Mouse (Mus musculus): ENCODE measurements around the gene Disp2.

The Disp2 gene

DNA sequence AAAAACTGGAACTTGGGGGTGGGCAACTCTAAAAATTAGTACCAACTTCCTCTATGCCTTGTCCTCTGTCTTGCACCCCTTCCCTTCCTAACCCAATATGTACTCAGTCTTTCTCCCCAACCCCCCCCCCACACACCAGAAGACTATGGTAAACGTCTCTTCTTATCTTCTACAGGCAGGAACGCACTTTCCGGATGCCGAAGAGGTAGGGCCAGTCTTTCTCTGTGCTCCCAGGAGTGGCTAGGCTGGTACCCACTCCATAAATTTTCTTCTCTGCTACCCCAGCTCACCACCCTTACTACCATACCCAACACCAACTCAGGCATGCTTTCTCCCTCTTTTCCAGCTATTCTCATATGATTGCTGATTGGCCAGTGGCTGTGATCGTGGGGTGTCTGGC is 7.0 kb downstream of the Disp2 start:
- no peak for DNase-seq (ENCODE audit: low spot score in 2 of 2)

DNA sequence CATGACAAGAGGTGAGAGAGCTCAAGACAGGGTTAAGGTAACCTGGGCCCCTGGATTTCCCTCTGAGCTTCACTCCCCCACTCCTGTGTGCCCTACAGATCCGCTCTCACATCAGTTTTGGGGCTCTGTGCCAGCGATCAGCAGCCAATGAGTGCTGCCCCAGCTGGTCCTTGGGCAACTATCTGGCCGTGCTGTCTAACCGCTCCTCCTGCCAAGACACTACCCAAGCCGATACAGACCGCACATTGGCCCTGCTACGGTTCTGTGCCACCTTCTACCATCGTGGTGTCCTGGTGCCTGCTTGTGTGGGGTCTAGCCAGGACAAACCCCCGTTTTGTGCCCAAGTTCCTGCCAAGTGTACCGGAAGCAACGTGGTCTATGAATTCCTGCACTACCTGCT is 10.0 kb downstream of the Disp2 start:
- DNase-seq (ENCODE audit: low spot score in 2 of 2) = no peak

DNA sequence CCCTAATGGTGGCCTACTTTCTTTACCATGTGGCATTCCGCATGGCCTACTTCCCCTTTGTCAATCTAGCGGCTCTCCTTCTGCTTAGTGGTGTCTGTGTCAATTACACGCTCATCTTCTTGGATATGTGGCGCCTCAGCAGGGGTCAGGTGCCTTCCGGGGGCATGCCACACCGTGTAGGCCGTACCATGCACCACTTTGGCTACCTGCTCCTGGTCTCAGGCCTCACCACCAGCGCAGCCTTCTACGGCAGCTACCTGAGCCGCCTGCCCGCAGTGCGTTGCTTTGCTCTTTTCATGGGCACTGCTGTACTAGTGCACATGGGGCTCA is 10.7 kb downstream of the Disp2 start:
- DNase-seq (ENCODE audit: low spot score in 2 of 2) = no peak

DNA sequence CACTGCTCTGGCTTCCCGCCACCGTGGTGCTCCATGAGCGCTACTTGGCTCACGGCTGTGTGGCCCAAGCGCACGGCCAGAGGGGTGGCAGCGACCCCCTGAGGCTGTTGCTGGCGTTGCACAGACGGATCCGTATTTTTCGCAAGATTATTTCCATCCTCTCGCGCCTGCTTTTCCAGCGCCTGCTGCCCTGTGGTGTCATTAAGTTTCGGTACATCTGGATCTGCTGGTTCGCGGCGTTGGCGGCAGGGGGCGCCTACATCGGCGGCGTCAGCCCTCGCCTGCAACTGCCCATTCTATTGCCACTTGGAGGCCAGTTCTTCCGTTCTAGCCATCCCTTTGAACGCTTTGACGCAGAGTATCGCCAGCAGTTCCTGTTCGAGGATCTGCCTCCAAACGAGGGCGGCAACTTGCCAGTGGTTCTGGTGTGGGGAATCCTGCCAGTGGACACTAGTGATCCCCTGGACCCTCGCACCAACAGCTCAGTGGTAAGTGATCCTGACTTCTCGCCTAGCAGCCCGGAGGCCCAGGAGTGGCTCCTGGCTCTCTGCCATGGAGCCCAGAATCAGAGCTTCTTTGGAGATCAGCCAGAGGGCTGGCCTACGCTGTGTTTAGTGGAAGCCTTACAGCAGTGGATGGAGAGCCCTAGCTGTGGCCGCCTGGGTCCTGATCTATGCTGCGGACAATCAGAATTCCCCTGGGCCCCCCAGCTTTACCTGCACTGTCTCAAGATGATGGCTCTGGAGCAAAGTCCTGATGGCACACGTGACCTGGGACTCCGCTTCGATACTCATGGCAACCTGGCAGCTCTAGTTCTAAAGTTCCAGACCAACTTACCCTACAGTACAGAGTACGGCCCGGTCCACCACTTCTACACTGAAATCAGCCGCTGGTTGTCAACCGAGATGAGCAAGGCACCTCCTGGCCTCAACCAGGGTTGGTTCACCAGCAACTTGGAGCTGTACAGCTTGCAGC is 11.3 kb downstream of the Disp2 start:
- peak in 1 of 2 experiments; percentile 50 for DNase-seq (ENCODE audit: low spot score in 2 of 2)

DNA sequence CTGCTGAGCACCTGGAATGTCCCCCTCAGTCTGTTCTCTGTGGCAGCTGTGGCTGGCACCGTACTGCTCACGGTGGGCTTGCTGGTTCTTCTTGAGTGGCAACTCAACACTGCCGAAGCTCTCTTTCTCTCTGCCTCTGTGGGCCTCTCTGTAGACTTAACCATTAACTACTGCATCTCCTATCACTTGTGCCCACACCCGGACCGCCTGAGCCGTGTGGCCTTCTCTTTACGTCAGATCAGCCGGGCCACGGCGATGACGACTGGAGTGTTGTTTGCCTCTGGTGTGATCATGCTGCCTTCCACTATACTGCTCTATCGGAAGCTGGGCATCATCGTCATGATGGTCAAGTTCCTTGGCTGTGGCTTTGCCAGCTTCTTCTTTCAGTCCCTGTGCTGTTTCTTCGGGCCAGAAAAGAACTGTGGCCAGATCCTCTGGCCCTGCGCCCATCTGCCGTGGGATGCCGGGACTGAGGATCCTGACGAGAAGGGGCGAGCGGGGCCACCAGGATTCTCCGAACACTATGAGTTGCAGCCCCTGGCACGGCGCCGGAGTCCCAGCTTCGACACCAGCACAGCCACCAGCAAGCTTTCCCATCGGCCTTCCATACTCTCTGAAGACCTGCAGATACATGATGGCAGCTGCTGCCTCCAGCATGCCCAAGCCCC is 12.2 kb downstream of the Disp2 start:
- DNase-seq (ENCODE audit: low spot score in 2 of 2) = no peak

DNA sequence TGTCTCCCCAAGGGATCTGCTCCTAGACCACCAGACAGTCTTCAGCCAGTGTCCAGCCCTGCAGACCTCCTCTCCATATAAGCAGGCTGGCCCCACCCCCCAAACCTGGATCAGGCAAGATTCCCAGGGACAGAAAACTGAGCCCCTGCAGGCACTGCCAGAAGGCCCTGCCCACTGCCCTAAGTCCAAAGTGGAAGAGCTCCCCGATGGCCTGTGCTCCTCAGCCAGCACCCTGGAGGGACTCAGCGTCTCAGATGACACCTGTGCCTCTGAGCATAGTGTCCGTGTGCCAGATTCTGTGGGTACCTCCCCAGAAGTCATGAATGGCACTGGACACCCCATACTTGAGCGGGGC is 12.7 kb downstream of the Disp2 start:
- DNase-seq (ENCODE audit: low spot score in 2 of 2) = no peak

DNA sequence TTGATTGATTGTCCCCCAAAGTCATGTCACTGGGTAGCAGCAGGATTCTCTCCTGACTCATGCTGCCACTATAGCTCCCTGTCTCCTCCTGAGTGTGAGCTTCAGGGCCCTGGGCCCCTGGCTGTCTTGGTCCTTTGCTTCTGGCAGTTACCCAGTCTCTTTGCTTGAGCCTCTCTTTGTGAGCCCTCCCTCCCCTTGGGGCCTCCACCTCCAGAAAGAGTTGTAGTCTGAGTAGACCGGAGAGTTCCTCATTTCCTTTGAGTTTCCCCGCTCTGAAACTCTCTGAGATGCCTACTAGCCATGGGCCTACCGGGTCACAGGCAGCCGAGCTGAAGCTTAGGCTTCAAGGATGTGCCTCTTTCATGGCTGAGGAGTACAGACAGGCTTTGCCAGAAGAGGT is 14.1 kb downstream of the Disp2 start:
- DNase-seq (ENCODE audit: low spot score in 2 of 2) = no peak

DNA sequence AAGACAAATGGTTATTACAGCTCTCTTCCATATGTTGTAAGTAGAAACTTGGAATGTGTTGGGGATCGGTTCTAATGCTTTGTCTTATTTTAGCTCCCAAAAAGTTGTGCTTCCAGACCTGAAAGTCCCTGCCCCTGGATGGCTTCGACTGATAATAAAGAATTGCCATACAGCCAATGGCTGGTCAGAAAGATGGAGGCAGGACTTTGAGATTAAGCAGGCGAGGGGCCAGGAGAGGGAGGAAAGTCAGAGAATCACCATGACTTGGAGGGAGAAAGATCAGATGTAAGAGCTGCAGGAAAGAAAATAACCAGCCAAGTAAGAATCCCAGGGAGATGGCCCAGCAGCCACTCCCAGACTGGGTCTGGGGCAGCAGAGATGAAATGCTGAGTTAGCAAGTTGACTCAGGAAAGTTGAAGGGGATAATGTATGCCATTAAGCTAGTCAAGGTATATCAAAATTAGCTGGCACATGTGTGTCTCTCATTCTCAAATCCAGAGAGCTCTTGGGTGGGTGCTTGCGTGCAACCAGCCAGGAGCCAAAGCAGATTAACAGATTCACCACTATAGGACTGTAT is 23.1 kb downstream of the Disp2 start:
- no peak for DNase-seq (ENCODE audit: low spot score in 2 of 2)

DNA sequence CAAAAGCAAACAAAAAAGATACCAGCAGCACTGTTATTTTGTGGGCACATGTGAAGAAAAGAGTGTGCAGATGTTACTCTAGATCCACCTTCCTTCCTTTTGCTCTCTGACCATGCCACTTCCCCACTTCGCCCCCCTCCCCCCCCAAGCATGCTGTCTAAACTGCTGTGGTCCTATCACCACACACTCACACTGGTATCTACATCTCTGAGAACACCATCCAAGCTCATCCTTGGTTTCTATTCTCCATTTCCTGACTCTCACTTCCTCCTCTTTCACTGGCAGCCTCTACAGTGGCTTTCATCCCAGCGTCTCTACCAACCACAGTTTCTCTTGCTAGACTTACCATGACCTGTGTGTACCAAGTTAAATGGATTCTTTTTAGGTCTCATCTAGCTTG is 25.0 kb downstream of the Disp2 start:
- no peak for DNase-seq (ENCODE audit: low spot score in 2 of 2)

DNA sequence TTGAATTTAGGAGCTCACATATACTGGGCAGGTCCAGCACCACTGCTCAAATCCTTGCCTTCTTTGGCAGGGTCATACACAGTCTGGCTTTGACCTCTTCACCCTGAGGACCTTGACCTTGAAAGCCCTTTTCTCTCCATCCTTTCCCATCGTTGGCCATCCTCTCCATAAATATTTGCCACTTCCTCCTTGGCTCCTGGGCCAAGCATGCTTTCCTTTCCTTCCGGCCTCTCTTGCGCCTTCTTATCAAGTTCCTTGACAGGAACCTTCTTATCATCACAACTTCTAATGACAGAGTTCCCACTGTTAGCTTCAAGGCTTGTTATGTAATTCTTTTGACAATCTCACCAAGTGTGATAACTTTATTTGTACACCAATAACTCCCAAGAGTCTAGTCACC is 25.6 kb downstream of the Disp2 start:
- DNase-seq (ENCODE audit: low spot score in 2 of 2) = no peak

DNA sequence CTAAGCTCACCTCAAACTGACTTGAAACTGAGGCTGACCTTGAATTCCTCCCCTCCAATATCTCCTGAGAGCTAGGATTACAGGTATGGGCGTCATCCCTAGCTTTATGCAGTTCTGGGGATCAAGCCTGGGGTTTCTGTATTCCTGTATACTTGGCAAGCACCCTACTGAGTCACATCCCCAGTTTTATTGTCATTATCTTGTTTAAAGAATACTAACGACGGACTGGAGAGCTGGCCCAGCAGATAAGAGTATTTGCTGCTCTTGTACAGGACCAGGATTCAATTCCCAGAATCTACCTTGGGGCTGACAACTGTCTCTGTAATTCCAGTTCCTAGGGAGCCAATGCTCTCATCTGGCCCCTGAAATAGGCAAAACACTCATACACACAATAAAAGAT is 26.2 kb downstream of the Disp2 start:
- DNase-seq (ENCODE audit: low spot score in 2 of 2) = no peak

DNA sequence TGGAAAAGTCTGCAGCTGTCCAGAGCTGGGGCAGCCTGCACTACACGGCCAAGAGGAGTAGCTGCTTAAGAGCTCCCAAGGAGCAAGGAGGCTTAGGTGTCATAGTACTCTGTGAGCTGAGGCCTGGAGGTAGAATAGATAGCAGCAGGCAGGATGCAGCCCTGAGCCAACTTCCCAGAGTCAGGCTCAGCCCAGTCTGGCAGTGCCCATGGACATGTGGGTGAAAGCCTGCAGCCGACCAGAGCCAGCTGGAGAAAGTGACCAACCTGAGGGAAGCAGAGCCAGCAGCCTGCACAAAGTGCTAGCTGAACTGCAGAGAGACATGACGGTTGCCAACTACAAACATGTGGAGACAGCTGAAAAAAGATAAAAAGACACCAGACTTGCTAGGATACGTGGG is 27.3 kb downstream of the Disp2 start:
- no peak for DNase-seq (ENCODE audit: low spot score in 2 of 2)

DNA sequence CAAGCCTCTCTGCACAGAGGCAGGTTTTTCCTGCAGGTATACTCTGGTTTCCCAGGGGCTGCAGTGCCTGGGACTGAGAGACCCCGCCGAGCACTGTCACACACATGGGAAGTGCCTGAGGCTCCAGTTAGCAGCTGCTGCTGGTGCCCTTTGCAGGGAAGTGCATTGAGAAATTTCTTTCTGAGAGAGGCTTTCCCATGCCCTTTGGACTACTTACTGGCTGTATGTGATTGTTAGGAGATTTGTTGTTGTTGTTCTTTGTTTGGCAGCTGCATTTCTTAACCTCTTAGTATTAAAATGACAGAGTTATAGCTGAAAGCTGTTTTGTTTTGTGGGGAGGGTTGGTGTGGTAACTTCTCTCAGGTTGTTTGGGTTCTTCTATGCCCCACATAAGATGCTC is 31.3 kb downstream of the Disp2 start:
- no peak for DNase-seq (ENCODE audit: low spot score in 2 of 2)

DNA sequence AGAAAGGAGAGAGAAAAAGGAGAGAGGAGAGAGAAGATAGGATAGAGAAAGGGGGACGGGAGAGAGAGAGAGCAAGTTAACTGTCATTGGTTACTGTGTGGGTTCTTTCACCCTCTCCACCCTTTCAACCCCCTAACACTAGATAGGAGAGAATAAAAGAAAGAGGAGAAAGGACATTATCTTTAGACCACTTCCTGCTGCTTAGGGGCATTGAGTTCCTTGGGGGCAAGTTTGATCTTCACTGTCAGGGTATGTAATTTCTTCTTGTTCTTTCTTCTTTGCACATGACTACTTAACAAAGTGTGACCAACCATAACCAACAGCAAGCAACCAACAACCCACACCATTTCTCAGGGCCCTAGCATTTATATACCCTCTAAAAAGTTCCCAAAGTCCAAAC is 33.2 kb downstream of the Disp2 start:
- DNase-seq (ENCODE audit: low spot score in 2 of 2) = no peak

DNA sequence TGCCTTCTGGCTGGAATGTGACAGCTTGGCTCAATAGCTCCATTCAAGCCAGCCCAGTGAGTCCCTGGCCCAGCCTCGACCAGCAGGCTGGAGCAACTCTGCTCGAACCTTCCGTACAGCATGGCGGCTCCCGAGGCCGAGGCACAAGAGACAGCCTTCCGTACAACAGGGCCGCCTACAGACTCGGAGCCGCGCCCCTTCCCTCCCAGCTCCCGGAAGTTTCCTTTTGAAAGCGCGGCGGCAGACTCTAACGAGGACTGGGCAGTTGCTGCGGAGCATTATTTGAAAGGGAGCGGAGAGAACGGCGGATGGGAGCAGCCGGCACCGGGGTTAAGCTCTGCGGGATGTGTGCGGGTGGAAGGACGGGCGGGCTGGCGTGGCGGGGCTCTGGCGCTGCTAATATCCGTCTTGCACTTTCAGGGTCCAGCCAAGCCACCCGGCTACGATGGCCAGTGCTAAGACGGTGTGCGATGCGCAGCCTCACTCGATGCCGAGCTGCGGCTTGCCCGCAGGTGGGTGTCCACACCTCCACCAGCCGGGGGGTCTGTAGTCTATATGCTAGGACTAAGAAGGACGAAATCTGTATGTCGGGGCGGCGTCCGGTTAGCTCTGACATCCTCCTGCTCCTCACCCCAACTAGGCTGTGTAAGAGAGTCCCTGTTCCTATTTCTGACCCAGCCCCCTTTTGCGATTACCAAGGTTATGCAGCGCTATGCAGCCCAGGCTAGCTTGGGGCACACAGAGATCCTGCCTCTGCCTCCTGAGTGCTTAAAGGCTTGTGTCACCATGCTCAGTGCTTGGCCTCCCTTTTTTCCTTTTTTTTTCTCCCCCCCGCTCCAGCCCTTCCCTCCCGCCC is 34.7 kb downstream of the Disp2 start, which contains the start of gene Knstrn:
Gene Knstrn, plus strand, starts transcription at position 23 of the 856 bp plus-strand sequence.
- DNase-seq (ENCODE audit: low spot score in 2 of 2) = peak; percentile 65 to 75

DNA sequence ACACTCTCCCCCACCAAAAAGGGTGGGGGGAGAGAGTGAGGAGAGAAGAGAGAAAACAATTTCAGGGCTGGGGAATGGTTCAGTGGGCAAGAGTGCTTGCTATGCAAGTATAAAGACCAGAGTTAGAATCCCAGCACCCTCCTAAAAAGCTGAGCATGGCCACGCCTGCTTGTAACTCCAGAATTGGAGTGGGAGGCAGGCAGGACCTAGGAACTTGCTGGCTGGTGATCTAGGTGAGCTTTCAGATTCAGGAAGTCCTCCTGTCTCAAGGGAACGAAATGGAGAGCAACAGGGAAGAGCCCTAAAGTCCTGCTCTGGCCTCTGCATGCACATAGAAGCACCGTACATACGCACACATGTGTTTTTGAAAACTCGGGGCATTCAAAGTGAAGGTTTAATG is 43.3 kb downstream of the Disp2 start:
- DNase-seq (ENCODE audit: low spot score in 2 of 2) = no peak

DNA sequence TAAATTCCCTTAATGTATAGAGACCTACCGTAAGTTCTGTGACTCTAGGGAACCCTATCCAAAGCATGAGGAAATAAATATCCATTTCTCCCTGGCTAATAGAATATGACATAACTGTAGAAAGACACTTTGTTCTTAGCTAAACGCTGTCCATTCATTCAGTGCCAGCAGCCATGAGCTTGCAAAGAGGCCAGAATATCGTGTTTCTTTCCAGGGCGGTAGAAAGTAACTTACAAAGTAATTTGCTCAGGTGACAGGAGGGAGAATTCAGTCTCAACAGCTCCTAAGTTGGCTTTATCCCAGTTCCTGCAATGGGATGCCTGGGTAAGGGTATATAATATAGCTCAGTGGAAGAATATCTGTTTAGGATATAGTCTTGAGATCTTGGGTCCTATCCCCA is 44.9 kb downstream of the Disp2 start:
- no peak for DNase-seq (ENCODE audit: low spot score in 2 of 2)

DNA sequence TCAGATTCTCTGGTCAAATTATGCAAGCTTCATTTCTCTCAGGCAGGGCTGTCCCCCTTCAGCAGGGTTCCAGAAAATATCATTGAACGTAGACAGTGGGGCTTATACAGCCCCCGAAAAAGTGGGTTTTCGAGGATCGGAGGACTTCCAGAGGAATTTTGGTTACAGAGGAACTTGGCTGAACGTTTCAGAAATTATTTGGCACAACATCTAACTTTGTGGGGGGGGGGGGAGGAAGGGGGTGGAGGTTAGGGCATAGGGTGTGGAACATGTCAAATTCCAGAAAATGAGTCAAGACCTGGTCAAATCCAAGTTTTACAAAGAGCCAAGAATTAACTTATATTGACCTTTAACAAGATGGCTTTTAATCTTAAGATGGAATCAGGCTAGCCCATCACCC is 49.6 kb downstream of the Disp2 start:
- no peak for DNase-seq (ENCODE audit: low spot score in 2 of 2)

DNA sequence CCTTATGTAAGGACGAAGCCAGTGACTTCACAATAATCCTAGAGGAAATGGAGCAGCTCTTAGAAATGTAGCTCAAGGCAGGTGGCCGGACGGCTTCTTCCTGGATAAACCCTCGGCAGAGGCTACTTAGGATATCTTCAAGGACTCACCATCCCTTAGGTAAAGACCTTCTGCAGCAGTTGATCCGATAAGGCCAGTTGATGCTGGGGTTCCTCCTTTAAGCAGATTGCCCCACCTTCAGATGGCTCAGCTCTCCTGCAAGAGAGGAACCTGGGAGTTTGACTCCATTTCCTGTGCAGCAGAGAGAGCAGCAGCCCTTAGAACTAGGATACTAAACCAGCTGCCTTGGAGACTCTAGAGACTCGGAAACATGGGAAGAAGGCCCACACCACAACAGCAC is 54.5 kb downstream of the Disp2 start:
- no peak for DNase-seq (ENCODE audit: low spot score in 2 of 2)

DNA sequence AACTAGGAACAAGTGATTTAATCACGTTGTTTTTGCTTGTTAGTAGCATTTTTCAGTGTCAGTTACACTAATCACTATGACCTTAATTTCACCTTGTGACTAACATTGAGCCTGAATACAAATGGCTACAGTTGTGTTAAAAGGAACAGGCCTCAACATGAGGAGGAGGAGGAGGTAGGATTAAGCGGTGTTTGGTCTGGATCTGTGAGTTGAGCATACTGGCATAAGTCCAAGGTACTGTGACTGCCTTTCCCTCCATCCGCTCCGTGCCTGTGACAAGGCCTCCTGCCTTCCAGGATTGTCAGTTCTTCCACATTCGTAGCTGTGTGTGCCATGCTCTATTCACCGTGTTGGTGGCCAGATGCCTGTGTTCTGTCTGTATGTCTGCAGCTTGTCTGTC is 55.6 kb downstream of the Disp2 start:
- no peak for DNase-seq (ENCODE audit: low spot score in 2 of 2)

DNA sequence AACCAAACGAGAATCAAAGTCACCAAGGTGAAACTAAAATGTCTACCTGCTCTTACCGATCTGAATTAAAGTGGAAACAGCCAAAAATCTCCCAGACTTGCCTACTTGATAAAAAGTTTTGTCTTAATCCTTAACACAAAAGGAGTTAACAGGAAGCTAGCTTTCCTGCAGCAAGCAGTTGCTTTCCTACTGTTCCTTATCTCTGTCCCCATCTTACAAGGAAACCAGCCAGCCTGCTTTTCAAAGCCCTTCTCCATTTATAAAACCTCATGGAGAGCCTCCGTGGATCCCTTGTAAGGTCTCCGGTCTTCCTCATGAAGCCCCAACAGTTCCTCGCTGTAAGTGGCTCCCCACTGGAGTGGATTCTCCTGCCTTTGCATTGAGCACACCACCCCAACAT is 58.8 kb downstream of the Disp2 start:
- no peak for DNase-seq (ENCODE audit: low spot score in 2 of 2)

DNA sequence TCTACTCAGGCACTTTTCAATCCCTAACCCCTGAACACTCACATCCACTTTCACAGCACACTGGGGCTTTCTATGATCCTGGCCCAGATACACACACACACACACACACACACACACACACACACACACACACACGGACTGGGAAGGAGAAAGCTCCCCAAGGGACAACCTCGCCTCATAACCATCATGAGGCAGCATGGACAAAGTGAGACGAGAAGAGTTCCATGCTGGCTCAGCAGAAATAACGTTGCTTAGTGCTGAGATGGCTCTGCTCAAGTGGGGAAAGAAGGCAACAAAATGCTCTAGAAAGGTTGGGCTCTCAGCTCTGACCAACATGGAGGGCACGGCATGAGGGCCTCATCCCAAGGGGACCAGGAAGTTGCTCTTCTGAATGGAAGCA is 61.7 kb downstream of the Disp2 start:
- no peak for DNase-seq (ENCODE audit: low spot score in 2 of 2)
